Mouse (Mus musculus): ENCODE measurements around the gene Lysmd1. TPM values are rescaled to one million over a fixed set of nuclear protein-coding genes. Genes with fewer than 3 reads are reported as not detected.
"Not testable (repeated sequence)": the region's sequence is repeated elsewhere in the genome, so short reads cannot be mapped to it uniquely, and the experiment has no call there.

Lysmd1 gene
- 7.3 and 7.6 TPM in 2 replicates for polyA plus RNA-seq (2012; ENCODE audit: insufficient read depth, insufficient read length, missing spikeins)

- peak within 1 kb of the TSS; percentile 70 for H3K4me3 ChIP-seq (ENCODE audit: insufficient read depth, low read depth, low read length)
- peak within 1 kb of the TSS; percentile 78 for H3K27ac ChIP-seq (replicated peaks; ENCODE audit: low read depth, low read length)
- H3K4me1 ChIP-seq (ENCODE audit: control insufficient read depth, insufficient read depth, insufficient read length, low read length), result peaks cover 4% of the 10 kb centered on the region
Observed at GRCm38 (mm10) chr3:95133680-95134101, at the start of gene Lysmd1, which contains the start of gene Scnm1. TSS of gene Lysmd1 (plus strand) at chr3:95134088. TSS of gene Scnm1 (minus strand) at chr3:95134011.

GRCm38 (mm10) chr3:95088071-95088470, 45.8 kb upstream of the Lysmd1 start:
- Histone ChIP-seq H3K4me1 (ENCODE audit: control insufficient read depth, insufficient read depth, insufficient read length, low read length) (no peaks in the 10 kb centered on the region), H3K27ac (replicated peaks; ENCODE audit: low read depth, low read length) (no peak overlapping the region), H3K4me3 (ENCODE audit: insufficient read depth, low read depth, low read length) (no peak overlapping the region)

- Histone ChIP-seq H3K4me1 (ENCODE audit: control insufficient read depth, insufficient read depth, insufficient read length, low read length) (no peaks in the 10 kb centered on the region), H3K27ac (replicated peaks; ENCODE audit: low read depth, low read length) (no peak overlapping the region), H3K4me3 (ENCODE audit: insufficient read depth, low read depth, low read length) (no peak overlapping the region)
Observed at GRCm38 (mm10) chr3:95100854-95101253, 33.0 kb upstream of the Lysmd1 start.

- no peaks in the 10 kb centered on the region for H3K4me1 ChIP-seq (ENCODE audit: control insufficient read depth, insufficient read depth, insufficient read length, low read length)
- peak overlapping the region; percentile 39 for H3K4me3 ChIP-seq (ENCODE audit: insufficient read depth, low read depth, low read length)
- 0 out of 2 replicates have a peak overlapping the region, but pooled peaks have one; percentile 34 for H3K27ac ChIP-seq (replicated peaks; ENCODE audit: low read depth, low read length)
Observed at GRCm38 (mm10) chr3:95105121-95105520, 28.8 kb upstream of the Lysmd1 start.

- no peaks in the 10 kb centered on the region for H3K4me1 ChIP-seq (ENCODE audit: control insufficient read depth, insufficient read depth, insufficient read length, low read length)
- peak overlapping the region; percentile 45; the same call in 1 of the 2 replicates for H3K27ac ChIP-seq (replicated peaks; ENCODE audit: low read depth, low read length)
Observed at GRCm38 (mm10) chr3:95105586-95106337, 28.1 kb upstream of the Lysmd1 start.

GRCm38 (mm10) chr3:95106338-95107117, 27.4 kb upstream of the Lysmd1 start, which contains the start of gene Pip5k1a:
TSS of gene Pip5k1a (minus strand) at chr3:95106930.
- peak within 1 kb of the TSS; percentile 45 for H3K27ac ChIP-seq (replicated peaks; ENCODE audit: low read depth, low read length)
- peak within 1 kb of the TSS; percentile 78 for H3K4me3 ChIP-seq (ENCODE audit: insufficient read depth, low read depth, low read length)
- H3K4me1 ChIP-seq (ENCODE audit: control insufficient read depth, insufficient read depth, insufficient read length, low read length), result no peaks in the 10 kb centered on the region

More at GRCm38 (mm10) chr3:95105586-95106337, 28.1 kb upstream of the Lysmd1 start:
- peak overlapping the region; percentile 78 for H3K4me3 ChIP-seq (ENCODE audit: insufficient read depth, low read depth, low read length)

GRCm38 (mm10) chr3:95107308-95107707, 26.6 kb upstream of the Lysmd1 start:
- H3K27ac ChIP-seq (replicated peaks; ENCODE audit: low read depth, low read length); H3K4me3 ChIP-seq (ENCODE audit: insufficient read depth, low read depth, low read length); H3K4me1 ChIP-seq (ENCODE audit: control insufficient read depth, insufficient read depth, insufficient read length, low read length): not testable (repeated sequence)

- Histone ChIP-seq H3K27ac (replicated peaks; ENCODE audit: low read depth, low read length) (no peak overlapping the region), H3K4me1 (ENCODE audit: control insufficient read depth, insufficient read depth, insufficient read length, low read length) (no peaks in the 10 kb centered on the region)
Observed at GRCm38 (mm10) chr3:95107898-95108297, 26.0 kb upstream of the Lysmd1 start.

GRCm38 (mm10) chr3:95110911-95111726, 22.8 kb upstream of the Lysmd1 start, which contains the start of gene Vps72:
TSS of gene Vps72 (plus strand) at chr3:95111022.
- Histone ChIP-seq H3K27ac (replicated peaks; ENCODE audit: low read depth, low read length) (peak within 1 kb of the TSS; percentile 95), H3K4me3 (ENCODE audit: insufficient read depth, low read depth, low read length) (peak within 1 kb of the TSS; percentile 99), H3K4me1 (ENCODE audit: control insufficient read depth, insufficient read depth, insufficient read length, low read length) (no peaks in the 10 kb centered on the region; the same call in 1 of the 2 replicates)

More at GRCm38 (mm10) chr3:95107898-95108297, 26.0 kb upstream of the Lysmd1 start:
- no peak overlapping the region for H3K4me3 ChIP-seq (ENCODE audit: insufficient read depth, low read depth, low read length)

- peak overlapping the region; percentile 78; the same call in 1 of the 2 replicates for H3K27ac ChIP-seq (replicated peaks; ENCODE audit: low read depth, low read length)
- peak overlapping the region; percentile 30; the same call in 1 of the 2 replicates for H3K4me3 ChIP-seq (ENCODE audit: insufficient read depth, low read depth, low read length)
- no peaks in the 10 kb centered on the region; the same call in 1 of the 2 replicates for H3K4me1 ChIP-seq (ENCODE audit: control insufficient read depth, insufficient read depth, insufficient read length, low read length)
Observed at GRCm38 (mm10) chr3:95112760-95113159, 21.1 kb upstream of the Lysmd1 start.

GRCm38 (mm10) chr3:95117751-95118150, 16.1 kb upstream of the Lysmd1 start:
- peaks cover 3% of the 10 kb centered on the region; the same call in 1 of the 2 replicates for H3K4me1 ChIP-seq (ENCODE audit: control insufficient read depth, insufficient read depth, insufficient read length, low read length)
- H3K4me3 ChIP-seq (ENCODE audit: insufficient read depth, low read depth, low read length), result no peak overlapping the region
- H3K27ac ChIP-seq (replicated peaks; ENCODE audit: low read depth, low read length), result no peak overlapping the region

GRCm38 (mm10) chr3:95121580-95121979, 12.3 kb upstream of the Lysmd1 start:
- peak overlapping the region; percentile 82 for H3K27ac ChIP-seq (replicated peaks; ENCODE audit: low read depth, low read length)
- no peak overlapping the region for H3K4me3 ChIP-seq (ENCODE audit: insufficient read depth, low read depth, low read length)
- 0 out of 2 replicates have a peak, but pooled peaks cover 3% of the 10 kb centered on the region for H3K4me1 ChIP-seq (ENCODE audit: control insufficient read depth, insufficient read depth, insufficient read length, low read length)

- no peak within 1 kb of the TSS for H3K4me3 ChIP-seq (ENCODE audit: insufficient read depth, low read depth, low read length)
- 0 out of 2 replicates have a peak, but pooled peaks cover 3% of the 10 kb centered on the region for H3K4me1 ChIP-seq (ENCODE audit: control insufficient read depth, insufficient read depth, insufficient read length, low read length)
- no peak within 1 kb of the TSS for H3K27ac ChIP-seq (replicated peaks; ENCODE audit: low read depth, low read length)
Observed at GRCm38 (mm10) chr3:95124246-95124645, 9.6 kb upstream of the Lysmd1 start, which contains the start of gene Tmod4. TSS of gene Tmod4 (plus strand) at chr3:95124476.

- H3K27ac ChIP-seq (replicated peaks; ENCODE audit: low read depth, low read length), result no peak overlapping the region
- H3K4me1 ChIP-seq (ENCODE audit: control insufficient read depth, insufficient read depth, insufficient read length, low read length), result 0 out of 2 replicates have a peak, but pooled peaks cover 3% of the 10 kb centered on the region
- no peak overlapping the region for H3K4me3 ChIP-seq (ENCODE audit: insufficient read depth, low read depth, low read length)
Observed at GRCm38 (mm10) chr3:95124972-95125371, 8.9 kb upstream of the Lysmd1 start.

Measured in brown adipose tissue, adult 24 weeks (tissue).